Mouse (Mus musculus) CH12.LX (cell line): ENCODE data around the gene Nfia. TPM values are rescaled to one million over a fixed set of nuclear protein-coding genes. Genes with fewer than 3 reads are reported as not detected.

Experiments used
- DNase-seq: peaks from one replicate; pipeline ENCODE4 v3.0.0-alpha.2; 2013; ENCODE audit errors: extremely low read depth
- H3K27ac ChIP-seq: 2 replicates; pipeline ENCODE4 v1.5.1; 2012; ENCODE audit warnings: low read depth, mild to moderate bottlenecking, control low read depth, moderate library complexity; ENCODE audit not compliant: insufficient read depth
- H3K27me3 ChIP-seq: replicated peaks from 2 replicates; pipeline ENCODE3; 2012; ENCODE audit warnings: inconsistent platforms
- H3K36me3 ChIP-seq, 2 experiments: replicated peaks in 1 of 2; 2 replicates each; pipeline versions ENCODE3 to v1.6.1; 2012; ENCODE audit warnings: inconsistent platforms in 1 of 2, low read length in 1 of 2, mild to moderate bottlenecking in 1 of 2, mixed read lengths in 1 of 2, moderate library complexity in 1 of 2; ENCODE audit not compliant: control insufficient read depth in 1 of 2, insufficient read depth in 1 of 2
- H3K4me1 ChIP-seq, 2 experiments: 2 replicates each; pipeline ENCODE4 v1.6.1; 2012; ENCODE audit warnings: inconsistent platforms in 1 of 2, moderate library complexity in 1 of 2; ENCODE audit not compliant: insufficient read depth in 2 of 2, control insufficient read depth in 1 of 2
- H3K4me2 ChIP-seq: 2 replicates; pipeline ENCODE4 v1.6.1; 2012; ENCODE audit warnings: low read depth, mild to moderate bottlenecking, control low read depth; ENCODE audit not compliant: poor library complexity, insufficient read depth, severe bottlenecking
- H3K4me3 ChIP-seq, 3 experiments: fragments of 150-350 bp in 1 of 3; sonication (generic) in 1 of 3; replicated peaks in 1 of 3; 2 replicates each; pipeline versions ENCODE3 to v1.5.1; 2011 to 2012; ENCODE audit warnings: low read depth in 2 of 3, low read length in 2 of 3, mild to moderate bottlenecking in 2 of 3, moderate library complexity in 2 of 3, control low read depth in 1 of 3, improper control_type of control experiment in 1 of 3, inconsistent platforms in 1 of 3, mixed read lengths in 1 of 3; ENCODE audit not compliant: poor library complexity in 1 of 3
- H3K79me2 ChIP-seq: replicated peaks from 2 replicates; pipeline ENCODE4 v1.6.1; 2012; ENCODE audit warnings: mild to moderate bottlenecking, moderate library complexity; ENCODE audit not compliant: control insufficient read depth, poor library complexity, insufficient read depth, severe bottlenecking; ENCODE audit errors: extremely low read depth
- H3K9ac ChIP-seq: 2 replicates; pipeline ENCODE4 v1.6.1; 2012; ENCODE audit warnings: low read depth, mild to moderate bottlenecking, control low read depth, moderate library complexity; ENCODE audit not compliant: insufficient read depth
- H3K9me3 ChIP-seq: replicated peaks from 2 replicates; pipeline ENCODE3; 2012; ENCODE audit warnings: low read length, inconsistent platforms, mixed read lengths
- BHLHE40 ChIP-seq: IDR thresholded peaks from 2 replicates; pipeline ENCODE4 v1.6.1; 2011; ENCODE audit warnings: mild to moderate bottlenecking, low read depth, low read length, improper control_type of control experiment
- CHD1 ChIP-seq: IDR thresholded peaks from 2 replicates; pipeline ENCODE4 v1.6.1; 2012; ENCODE audit warnings: low read depth, low read length, improper control_type of control experiment, inconsistent platforms
- CTCF ChIP-seq, 2 experiments: IDR thresholded peaks in 1 of 2; conservative IDR thresholded peaks in 1 of 2; 2 replicates each; pipeline ENCODE4 v1.5.1; 2011 to 2012; ENCODE audit warnings: low read depth in 2 of 2, low read length in 2 of 2, improper control_type of control experiment in 1 of 2, inconsistent platforms in 1 of 2, mild to moderate bottlenecking in 1 of 2, moderate library complexity in 1 of 2
- ELF1 ChIP-seq: IDR thresholded peaks from 2 replicates; pipeline ENCODE4 v1.6.1; 2014; ENCODE audit warnings: low read depth, mild to moderate bottlenecking, inconsistent platforms, low read length, improper control_type of control experiment
- IRF4 ChIP-seq: IDR thresholded peaks from 2 replicates; pipeline ENCODE4 v1.6.1; 2014; ENCODE audit warnings: low read depth, mild to moderate bottlenecking, inconsistent platforms, low read length, improper control_type of control experiment
- JUND ChIP-seq: conservative IDR thresholded peaks from 2 replicates; pipeline ENCODE4 v1.6.1; 2011; ENCODE audit warnings: low read depth, low read length, improper control_type of control experiment
- KAT2A ChIP-seq: IDR thresholded peaks from 2 replicates; pipeline ENCODE4 v1.6.1; 2012; ENCODE audit warnings: low read length, improper control_type of control experiment, inconsistent platforms; ENCODE audit not compliant: insufficient replicate concordance
- MAFK ChIP-seq: IDR thresholded peaks from 2 replicates; pipeline ENCODE4 v1.6.1; 2011; ENCODE audit warnings: low read length, improper control_type of control experiment; ENCODE audit not compliant: insufficient replicate concordance
- MAX ChIP-seq: IDR thresholded peaks from 2 replicates; pipeline ENCODE4 v1.6.1; 2011; ENCODE audit warnings: low read length, improper control_type of control experiment
- MEF2A ChIP-seq: IDR thresholded peaks from 2 replicates; pipeline ENCODE4 v1.6.1; 2014; ENCODE audit warnings: low read depth, mild to moderate bottlenecking, inconsistent platforms, low read length, improper control_type of control experiment, borderline replicate concordance
- NELFE ChIP-seq: IDR thresholded peaks from 2 replicates; pipeline ENCODE4 v1.6.1; 2011; ENCODE audit warnings: low read depth, low read length, improper control_type of control experiment
- RAD21 ChIP-seq: IDR thresholded peaks from 2 replicates; pipeline ENCODE4 v1.6.1; 2011; ENCODE audit warnings: low read depth, mild to moderate bottlenecking, low read length, improper control_type of control experiment, moderate library complexity
- RCOR1 ChIP-seq: conservative IDR thresholded peaks from 2 replicates; pipeline ENCODE4 v1.6.1; 2012; ENCODE audit warnings: low read depth, mild to moderate bottlenecking, inconsistent platforms, low read length, improper control_type of control experiment
- SMC3 ChIP-seq: IDR thresholded peaks from 2 replicates; pipeline ENCODE4 v1.6.1; 2011; ENCODE audit warnings: low read depth, low read length, improper control_type of control experiment
- USF1 ChIP-seq: IDR thresholded peaks from 2 replicates; pipeline ENCODE4 v1.6.1; 2014; ENCODE audit warnings: low read depth, mild to moderate bottlenecking, inconsistent platforms, low read length, improper control_type of control experiment
- USF2 ChIP-seq: conservative IDR thresholded peaks from 2 replicates; pipeline ENCODE4 v1.6.1; 2011; ENCODE audit warnings: low read depth, low read length, improper control_type of control experiment
- ZKSCAN1 ChIP-seq: IDR thresholded peaks from 2 replicates; pipeline ENCODE4 v1.6.1; 2012; ENCODE audit warnings: low read depth, inconsistent platforms, low read length, improper control_type of control experiment, borderline replicate concordance
- ZNF384 ChIP-seq: IDR thresholded peaks from 2 replicates; pipeline ENCODE4 v1.6.1; 2012; ENCODE audit warnings: low read depth, low read length, improper control_type of control experiment, inconsistent platforms
- dilution Hi-C: fragments of 300-500 bp; cut with MboI; formaldehyde crosslinking; loops from 2 replicates; pipeline ENCODE4 v1.14.3; 2020; ENCODE audit warnings: low sequenced_read_pairs; ENCODE audit not compliant: extremely low pct_unique_long_range_greater_than_20kb, extremely low pct_ligation_motif_present
- in situ Hi-C: fragments of 300-500 bp; cut with MboI; formaldehyde crosslinking; loops from 3 replicates; pipeline ENCODE4 v1.14.3; 2019; ENCODE audit warnings: low sequenced_read_pairs, low pct_ligation_motif_present, low pct_unique_long_range_greater_than_20kb, mixed read lengths
- polyA plus RNA-seq: library from polyadenylated mRNA; unstranded; fragments of >175 nt; gene quantifications from 2 replicates; pipeline ENCODE4 v1.2.1, GENCODE M21; 2012; ENCODE audit warnings: low read depth; ENCODE audit not compliant: insufficient read length
- total RNA-seq, 2 experiments: library from RNA; depleted of rRNA; stranded (reverse); fragments of 300-350 nt in 1 of 2; fragments of >200 nt in 1 of 2; gene quantifications; 2 replicates each; pipeline ENCODE4 v1.2.3; 2012 to 2014

The Nfia gene
- total and polyA plus RNA-seq, 3 experiments: not detected

DNA sequence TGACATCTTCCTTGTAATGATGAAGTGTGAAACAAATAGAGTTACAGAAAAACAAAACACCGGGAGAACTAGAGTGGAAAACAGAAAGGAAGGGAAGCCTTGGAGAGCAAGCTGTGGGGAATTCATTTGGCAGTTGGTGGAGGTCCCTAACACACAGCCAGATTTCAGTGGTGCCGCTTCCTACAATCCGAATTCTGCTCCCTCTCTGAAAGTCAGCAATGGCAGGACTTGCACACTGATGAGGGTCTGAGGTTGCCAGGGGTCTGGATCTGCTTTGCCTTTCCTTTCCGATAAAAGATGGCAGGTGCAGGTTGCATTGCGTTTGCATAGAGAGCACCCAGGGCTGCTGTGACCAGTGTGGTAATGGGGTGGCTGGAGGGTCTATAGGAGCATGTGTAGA is 23.4 kb downstream of the Nfia start:
- H3K36me3 ChIP-seq: no peaks in the 10 kb centered on the region
- H3K4me1 ChIP-seq: no peaks in the 10 kb centered on the region
- dilution Hi-C loops (no loop called here), in situ Hi-C loops (no loop called here)
- H3K9me3 ChIP-seq: peaks cover 49% of the 10 kb centered on the region
- TF ChIP-seq KAT2A (no peak), USF1 (no peak), MEF2A (no peak), ZKSCAN1 (no peak), RCOR1 (no peak), JUND (no peak), CTCF (conservative IDR thresholded peaks at IDR 0.05 in 1 of 2, IDR thresholded peaks at IDR 0.05 in 1 of 2; ENCODE audit: low read depth in 2 of 2, low read length in 2 of 2) (no peak), SMC3 (no peak), BHLHE40 (no peak), NELFE (no peak), MAFK (no peak), ZNF384 (no peak)
- no peaks in the 10 kb centered on the region for H3K79me2 ChIP-seq
- no peak for DNase-seq
- no peaks in the 10 kb centered on the region for H3K27me3 ChIP-seq
- no peak overlapping the region for H3K27ac ChIP-seq
- H3K4me3 ChIP-seq: no peak overlapping the region
- H3K4me2 ChIP-seq: no peak overlapping the region
- no peak overlapping the region for H3K9ac ChIP-seq

DNA sequence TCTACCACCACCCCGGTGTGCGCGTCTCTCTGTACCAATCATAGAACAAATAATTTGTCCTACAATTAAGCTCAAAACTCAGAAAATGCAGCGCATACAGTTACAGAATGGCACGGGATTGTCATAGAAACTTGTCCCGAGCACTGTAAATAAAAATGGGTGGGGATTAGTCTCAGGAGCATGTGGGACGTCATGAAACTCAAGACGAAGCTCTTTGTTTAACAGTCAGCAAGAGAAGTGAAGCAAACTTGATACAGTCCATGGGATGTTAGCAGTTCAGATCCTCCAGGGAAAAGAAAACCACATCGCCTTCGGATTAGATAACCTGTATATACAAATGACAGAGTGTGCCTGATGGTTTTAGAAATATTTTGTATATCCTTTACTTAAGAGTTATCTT is 24.0 kb downstream of the Nfia start:
- dilution Hi-C loops: no loop called here
- no peaks in the 10 kb centered on the region for H3K4me1 ChIP-seq
- H3K4me3 ChIP-seq: no peak overlapping the region
- H3K9me3 ChIP-seq: peaks cover 48% of the 10 kb centered on the region
- TF ChIP-seq USF2 (no peak), MAX (no peak), BHLHE40 (no peak), IRF4 (no peak), RAD21 (no peak), CTCF (conservative IDR thresholded peaks at IDR 0.05 in 1 of 2, IDR thresholded peaks at IDR 0.05 in 1 of 2; ENCODE audit: low read depth in 2 of 2, low read length in 2 of 2) (no peak), CHD1 (no peak), ELF1 (no peak)
- no peak overlapping the region for H3K27ac ChIP-seq
- no peak overlapping the region for H3K4me2 ChIP-seq
- in situ Hi-C loops: no loop called here
- H3K27me3 ChIP-seq: no peaks in the 10 kb centered on the region
- no peak overlapping the region for H3K9ac ChIP-seq
- H3K36me3 ChIP-seq: no peaks in the 10 kb centered on the region
- H3K79me2 ChIP-seq: no peaks in the 10 kb centered on the region
- no peak for DNase-seq
